Mouse (Mus musculus) stomach, embryonic 15.5 days (tissue): Measurements from ENCODE around the gene Cfap221. TPM values are rescaled to one million over a fixed set of nuclear protein-coding genes. Genes with fewer than 3 reads are reported as not detected.

Experiments used
- ATAC-seq: fragments of 200-750 bp; cut with Nextera tagmentation; 2 replicates; pipeline ENCODE4 v1.8.0; 2017; ENCODE audit warnings: low read depth, moderate number of reproducible peaks, moderate TSS enrichment; ENCODE audit not compliant: insufficient read depth, low FRiP score
- H3K27ac ChIP-seq: fragments of 300-500 bp; sonication (generic); 2 replicates; pipeline ENCODE4 v1.5.1; 2015; ENCODE audit warnings: mild to moderate bottlenecking, inconsistent platforms
- H3K27me3 ChIP-seq: fragments of 300-500 bp; sonication (generic); replicated peaks from 2 replicates; pipeline ENCODE4 v1.6.1; 2015; ENCODE audit warnings: inconsistent platforms
- H3K36me3 ChIP-seq: fragments of 300-500 bp; sonication (generic); 2 replicates; pipeline ENCODE4 v1.6.1; 2015; ENCODE audit warnings: inconsistent platforms
- H3K4me1 ChIP-seq: fragments of 300-500 bp; sonication (generic); 2 replicates; pipeline ENCODE4 v1.6.1; 2015; ENCODE audit warnings: inconsistent platforms
- H3K4me2 ChIP-seq: fragments of 300-500 bp; sonication (generic); 2 replicates; pipeline ENCODE4 v1.6.1; 2015; ENCODE audit warnings: mild to moderate bottlenecking, inconsistent platforms
- H3K4me3 ChIP-seq: fragments of 300-500 bp; sonication (generic); replicated peaks from 2 replicates; pipeline ENCODE4 v1.5.1; 2015; ENCODE audit warnings: inconsistent platforms
- H3K9ac ChIP-seq: fragments of 300-500 bp; sonication (generic); 2 replicates; pipeline ENCODE4 v1.6.1; 2015; ENCODE audit warnings: inconsistent platforms
- H3K9me3 ChIP-seq: fragments of 300-500 bp; sonication (generic); 2 replicates; pipeline ENCODE4 v1.6.1; 2016; ENCODE audit warnings: inconsistent platforms
- WGBS: fragments of 180-500 bp; shearing (Covaris S2); methylation state at CpG from one replicate; pipeline ENCODE4 v1.1.7; 2015; 5-methylcytosine and 5-hydroxymethylcytosine counted together
- polyA plus RNA-seq: library from polyadenylated mRNA; unstranded; fragments of >200 nt; fragmentation: Nextera tagmentation; extraction: Ambion mirVana; gene quantifications from 2 replicates; pipeline ENCODE4 v1.2.1, GENCODE M21; 2015

Gene Cfap221
- polyA plus RNA-seq, 1 experiment from 2014 or later, result 0.24 TPM

- Histone ChIP-seq H3K36me3 (no peaks in the 10 kb centered on the region), H3K4me3 (no peak overlapping the region), H3K4me1 (no peaks in the 10 kb centered on the region), H3K4me2 (no peak overlapping the region), H3K27ac (no peak overlapping the region), H3K9me3 (no peaks in the 10 kb centered on the region), H3K27me3 (no peaks in the 10 kb centered on the region), H3K9ac (no peak overlapping the region)
- 79% methylated on average over 4 of the region's 4 CpGs for WGBS
- ATAC-seq, result no peak
These were observed 65.4 kb downstream of the Cfap221 start for GRCm38 (mm10) chr1:119931421-119932150.

DNA sequence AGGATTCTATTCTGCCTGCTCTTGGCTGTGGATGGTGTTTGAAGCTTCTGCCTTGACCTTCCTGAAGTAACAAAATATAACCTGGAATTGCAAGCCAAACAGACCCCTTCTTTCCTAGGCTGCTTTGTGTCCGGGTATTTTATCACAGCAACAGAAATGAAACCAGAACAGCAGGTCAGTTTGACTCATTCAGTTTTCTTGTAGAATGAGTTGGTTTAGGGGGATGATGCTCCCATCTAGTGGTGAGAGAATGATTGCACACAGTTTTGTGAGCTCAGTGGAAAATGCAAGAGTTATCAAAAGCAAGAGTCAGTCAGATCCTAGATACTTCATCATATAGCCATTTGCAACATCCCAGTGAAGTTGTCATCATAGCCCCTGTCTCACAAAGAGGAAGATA lies 67.3 kb downstream of the Cfap221 start:
- H3K9ac ChIP-seq, result no peak overlapping the region
- WGBS, result 60% methylated on average over 1 of the region's 1 CpGs
- no peak overlapping the region for H3K4me3 ChIP-seq
- no peak overlapping the region for H3K4me2 ChIP-seq
- H3K9me3 ChIP-seq, result no peaks in the 10 kb centered on the region
- H3K36me3 ChIP-seq, result no peaks in the 10 kb centered on the region
- H3K27me3 ChIP-seq, result no peaks in the 10 kb centered on the region
- H3K4me1 ChIP-seq, result no peaks in the 10 kb centered on the region
- no peak for ATAC-seq
- no peak overlapping the region for H3K27ac ChIP-seq

GRCm38 (mm10) chr1:119919299-119919698 lies 77.7 kb downstream of the Cfap221 start:
- Histone ChIP-seq H3K27ac (no peak overlapping the region), H3K4me3 (no peak overlapping the region), H3K27me3 (no peaks in the 10 kb centered on the region), H3K4me2 (no peak overlapping the region), H3K4me1 (no peaks in the 10 kb centered on the region), H3K36me3 (no peaks in the 10 kb centered on the region), H3K9me3 (no peaks in the 10 kb centered on the region), H3K9ac (no peak overlapping the region)
- ATAC-seq, result no peak
- 57% methylated on average over 4 of the region's 4 CpGs for WGBS

DNA sequence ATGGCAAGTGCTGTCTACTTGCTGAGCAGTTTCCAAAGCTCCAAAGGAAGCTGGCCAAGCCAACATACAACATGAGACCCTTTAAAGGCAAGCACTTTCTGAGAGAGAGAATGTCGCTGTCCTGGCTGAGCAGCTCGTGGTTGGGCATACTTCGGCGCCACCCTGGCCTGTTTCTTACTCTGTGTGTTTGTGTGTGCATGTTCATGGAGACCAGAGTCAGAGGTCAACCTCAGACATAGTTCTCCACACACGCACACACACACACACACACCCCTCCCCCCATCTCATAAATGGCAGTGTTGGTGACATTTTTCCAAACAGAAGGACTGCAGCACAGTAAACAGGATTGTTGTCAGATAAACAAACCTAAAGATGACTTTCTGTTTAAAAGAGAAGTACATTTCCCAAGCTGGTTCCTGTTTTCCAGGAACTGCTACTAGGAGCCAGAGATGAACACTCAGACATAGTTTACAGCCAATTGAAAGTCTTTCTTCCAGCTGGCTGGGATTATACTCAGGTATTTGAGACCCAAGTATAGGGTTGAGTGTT lies 80.1 kb downstream of the Cfap221 start:
- Histone ChIP-seq H3K27me3 (no peaks in the 10 kb centered on the region), H3K4me3 (no peak overlapping the region), H3K9ac (no peak overlapping the region), H3K27ac (no peak overlapping the region), H3K9me3 (no peaks in the 10 kb centered on the region), H3K36me3 (no peaks in the 10 kb centered on the region), H3K4me2 (no peak overlapping the region), H3K4me1 (no peaks in the 10 kb centered on the region)
- ATAC-seq, result no peak
- 75% methylated on average over 5 of the region's 5 CpGs for whole genome bisulfite sequencing

- H3K4me1 ChIP-seq, result no peaks in the 10 kb centered on the region
These were observed 83.8 kb downstream of the Cfap221 start, which contains the start of gene Tmem177 for GRCm38 (mm10) chr1:119912953-119913814. Gene Tmem177, minus strand, starts transcription at chr1:119913208.

GRCm38 (mm10) chr1:119907206-119907748 lies 89.8 kb downstream of the Cfap221 start:
- Histone ChIP-seq H3K9me3 (no peaks in the 10 kb centered on the region), H3K4me1 (no peaks in the 10 kb centered on the region), H3K27ac (no peak overlapping the region), H3K9ac (no peak overlapping the region), H3K4me2 (no peak overlapping the region), H3K27me3 (no peaks in the 10 kb centered on the region), H3K36me3 (0 out of 2 replicates have a peak, but pooled peaks cover 7% of the 10 kb centered on the region), H3K4me3 (no peak overlapping the region)
- WGBS, result 56% methylated on average over 2 of the region's 2 CpGs
- no peak for ATAC-seq

More at GRCm38 (mm10) chr1:119912953-119913814, 83.8 kb downstream of the Cfap221 start, which contains the start of gene Tmem177:
- Histone ChIP-seq H3K4me2 (peak within 1 kb of the TSS; percentile 73), H3K27me3 (no peaks in the 10 kb centered on the region), H3K9ac (no peak within 1 kb of the TSS), H3K4me3 (peak within 1 kb of the TSS; percentile 51), H3K9me3 (no peaks in the 10 kb centered on the region), H3K27ac (peak within 1 kb of the TSS; percentile 67; the same call in 1 of the 2 replicates), H3K36me3 (0 out of 2 replicates have a peak, but pooled peaks cover 7% of the 10 kb centered on the region)
- ATAC-seq, result peak; percentile 95
- WGBS, result 12% methylated on average over 42 of the region's 42 CpGs

- Histone ChIP-seq H3K36me3 (no peaks in the 10 kb centered on the region), H3K27ac (no peak overlapping the region), H3K4me1 (peaks cover 3% of the 10 kb centered on the region; the same call in 1 of the 2 replicates), H3K9me3 (no peaks in the 10 kb centered on the region), H3K9ac (no peak overlapping the region), H3K4me2 (no peak overlapping the region), H3K4me3 (no peak overlapping the region), H3K27me3 (no peaks in the 10 kb centered on the region)
- WGBS, result 66% methylated on average over 6 of the region's 6 CpGs
- no peak for ATAC-seq
These were observed 93.8 kb downstream of the Cfap221 start for GRCm38 (mm10) chr1:119903231-119903620.

GRCm38 (mm10) chr1:119902551-119903230 lies 94.3 kb downstream of the Cfap221 start:
- WGBS, result 63% methylated on average over 8 of the region's 8 CpGs
- Histone ChIP-seq H3K4me1 (peaks cover 3% of the 10 kb centered on the region; the same call in 1 of the 2 replicates), H3K4me2 (no peak overlapping the region), H3K9me3 (no peaks in the 10 kb centered on the region), H3K27me3 (no peaks in the 10 kb centered on the region), H3K27ac (no peak overlapping the region), H3K36me3 (no peaks in the 10 kb centered on the region), H3K4me3 (no peak overlapping the region), H3K9ac (no peak overlapping the region)
- no peak for ATAC-seq

- Histone ChIP-seq H3K36me3 (no peaks in the 10 kb centered on the region), H3K9ac (no peak overlapping the region), H3K9me3 (no peaks in the 10 kb centered on the region), H3K4me2 (no peak overlapping the region), H3K4me3 (no peak overlapping the region), H3K27me3 (no peaks in the 10 kb centered on the region), H3K4me1 (peaks cover 3% of the 10 kb centered on the region; the same call in 1 of the 2 replicates), H3K27ac (no peak overlapping the region)
- whole genome bisulfite sequencing, result 72% methylated on average over 11 of the region's 11 CpGs
- ATAC-seq, result peak; percentile 61; the same call in 1 of the 2 replicates
These were observed 97.6 kb downstream of the Cfap221 start for GRCm38 (mm10) chr1:119899195-119900123.

GRCm38 (mm10) chr1:119894936-119895335 lies 102.1 kb downstream of the Cfap221 start:
- no peaks in the 10 kb centered on the region for H3K9me3 ChIP-seq
- ATAC-seq, result no peak; the same call in 1 of the 2 replicates
- no peaks in the 10 kb centered on the region for H3K36me3 ChIP-seq
- H3K27ac ChIP-seq, result no peak overlapping the region
- WGBS, result 36% methylated on average over 6 of the region's 6 CpGs
- peaks cover 3% of the 10 kb centered on the region; the same call in 1 of the 2 replicates for H3K4me1 ChIP-seq
- H3K27me3 ChIP-seq, result no peaks in the 10 kb centered on the region
- H3K4me2 ChIP-seq, result no peak overlapping the region
- no peak overlapping the region for H3K4me3 ChIP-seq
- H3K9ac ChIP-seq, result no peak overlapping the region
